Mouse (Mus musculus): ENCODE measurements around the gene Cactin.

DNA sequence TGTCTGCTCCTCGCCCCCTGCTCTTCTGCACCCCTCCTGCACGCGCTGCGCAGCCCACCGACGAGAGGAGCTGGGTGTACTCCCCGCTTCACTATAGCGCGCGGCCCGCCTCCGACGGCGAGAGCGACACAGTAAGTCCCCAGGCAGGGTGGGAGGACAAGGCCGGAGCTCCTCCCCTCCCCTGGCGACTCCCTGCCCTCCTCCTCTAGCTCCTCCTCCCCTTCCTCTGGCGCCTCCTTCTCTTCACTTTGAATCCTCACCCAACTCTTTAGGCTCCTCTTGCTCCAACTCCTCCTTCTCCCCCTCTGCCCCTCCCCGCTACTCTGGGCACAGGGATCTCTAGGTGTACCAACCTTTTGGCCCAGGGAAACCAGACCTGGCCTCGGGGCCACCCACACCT lies 3.6 kb upstream of the Cactin start:
- TF ChIP-seq CTCF (IDR thresholded peaks at IDR 0.05; ENCODE audit: extremely low read depth, insufficient read length, insufficient replicate concordance, low read depth, low read length) = no peak
- no peak for TF ChIP-seq POLR2A (IDR thresholded peaks at IDR 0.05; ENCODE audit: low read depth, low read length)
